Mouse (Mus musculus): ENCODE data around the gene Krt9. TPM values are rescaled to one million over a fixed set of nuclear protein-coding genes. Genes with fewer than 3 reads are reported as not detected.

Gene Krt9
- polyA plus RNA-seq, 1 experiment: 0.04 TPM

GRCm38 (mm10) chr11:100148615-100149330 lies 44.3 kb downstream of the Krt9 start, which contains the start of gene Krt19:
Gene Krt19 (minus strand): TSS chr11:100148665.
- no peak for DNase-seq (ENCODE audit: low read depth)

- DNase-seq (ENCODE audit: low read depth): no peak
Measured at GRCm38 (mm10) chr11:100147566-100148353, 45.3 kb downstream of the Krt9 start.

DNA sequence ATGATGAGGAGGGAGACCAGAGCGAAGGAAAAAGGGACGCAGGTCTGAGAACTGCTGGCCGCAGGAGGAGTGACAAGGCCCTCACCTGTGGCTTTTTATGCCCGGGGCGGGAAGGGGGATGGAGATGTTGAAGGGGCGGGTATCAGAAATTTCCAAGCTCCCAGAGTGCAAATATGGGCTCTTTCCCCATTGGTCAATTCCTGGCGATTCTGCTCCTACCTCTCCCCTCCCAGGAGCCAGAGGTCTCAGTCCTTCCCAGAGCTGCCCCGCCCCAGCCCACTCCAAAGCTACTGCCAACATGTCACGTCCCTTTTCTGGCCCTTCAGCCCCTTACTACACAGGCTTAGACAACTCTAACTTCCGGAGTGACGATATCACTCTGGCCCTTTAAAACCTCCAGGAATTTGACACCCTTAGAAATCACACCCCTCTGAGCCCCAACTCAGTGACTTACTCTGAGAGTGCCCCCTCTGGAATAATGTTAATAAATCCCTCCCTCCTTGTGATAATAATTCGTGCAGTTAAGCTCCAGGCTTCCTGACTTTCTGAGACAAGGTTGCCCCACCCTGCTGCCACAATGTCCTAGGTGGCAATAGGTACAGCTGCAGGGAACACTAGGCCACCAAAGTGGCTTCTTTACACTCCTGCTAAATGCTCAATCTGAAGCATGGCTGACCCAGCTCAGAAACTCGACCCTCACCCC lies 47.0 kb downstream of the Krt9 start:
- DNase-seq (ENCODE audit: low read depth): no peak

DNA sequence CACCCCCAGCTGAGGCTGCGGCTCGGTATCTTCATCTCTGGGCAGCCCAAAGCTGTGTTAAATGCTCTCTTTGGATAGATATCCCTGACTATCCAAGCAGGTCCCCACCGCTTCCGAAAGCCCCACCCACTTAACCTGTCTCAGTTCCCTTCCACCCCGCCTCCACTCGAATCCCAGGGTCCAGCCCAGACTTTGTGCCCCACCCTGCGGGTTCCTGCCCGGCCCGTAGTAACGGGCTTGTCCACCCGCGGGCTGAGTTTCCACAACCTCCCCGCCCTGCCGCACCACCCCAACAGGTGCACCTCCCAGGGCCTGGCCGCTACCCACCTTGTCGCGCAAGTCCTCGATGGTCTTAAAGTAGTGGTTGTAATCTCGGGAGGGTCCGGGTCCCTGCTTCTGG lies 47.9 kb downstream of the Krt9 start:
- DNase-seq (ENCODE audit: low read depth): no peak

- no peak for DNase-seq (ENCODE audit: low read depth)
Measured at GRCm38 (mm10) chr11:100140966-100141365, 52.1 kb downstream of the Krt9 start.

GRCm38 (mm10) chr11:100139391-100139790 lies 53.7 kb downstream of the Krt9 start:
- no peak for DNase-seq (ENCODE audit: low read depth)

DNA sequence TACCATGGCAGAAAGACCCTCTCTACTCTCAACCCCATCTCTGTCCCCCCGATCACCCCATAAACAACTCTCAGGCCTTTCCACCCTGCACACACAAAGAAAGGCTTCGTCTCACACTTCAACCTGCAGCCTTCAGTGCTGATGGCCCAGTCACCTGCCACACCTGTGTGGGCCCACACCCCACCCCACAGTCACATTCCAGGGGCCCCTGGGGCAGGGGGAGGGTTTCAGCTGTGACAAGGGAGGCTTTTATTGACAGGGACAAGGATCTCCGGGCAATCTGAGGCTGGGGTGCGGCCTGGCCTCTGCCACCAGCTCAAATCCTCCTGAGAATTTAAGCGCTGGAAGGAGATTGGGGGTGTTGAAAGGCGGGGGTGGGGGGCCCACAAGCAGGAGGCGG lies 54.2 kb downstream of the Krt9 start:
- no peak for DNase-seq (ENCODE audit: low read depth)

GRCm38 (mm10) chr11:100137693-100138092 lies 55.4 kb downstream of the Krt9 start:
- DNase-seq (ENCODE audit: low read depth): no peak

Other genes starting within 250 kb of the Krt9 start
- gene Krtap9-5, start 244.8 kb downstream of the Krt9 start, polyA plus RNA-seq (2012; rRNA removed): not detected in 2 replicates
- gene Krtap29-1, start 214.2 kb downstream of the Krt9 start, polyA plus RNA-seq (2012; rRNA removed): not detected in 2 replicates
- gene Krtap16-1, start 206.6 kb downstream of the Krt9 start, polyA plus RNA-seq (2012; rRNA removed): not detected in 2 replicates
- gene Krtap17-1, start 199.3 kb downstream of the Krt9 start, polyA plus RNA-seq (2012; rRNA removed): not detected in 2 replicates
- gene Krt33a, start 177.0 kb downstream of the Krt9 start, polyA plus RNA-seq (2012; rRNA removed): 0.09 TPM in 1 of 2 replicates, not detected in the other
- not detected in 2 replicates for gene Krt33b, start 163.4 kb downstream of the Krt9 start, polyA plus RNA-seq (2012; rRNA removed)
- not detected in 2 replicates for gene Krt34, start 151.7 kb downstream of the Krt9 start, polyA plus RNA-seq (2012; rRNA removed)
- gene Krt31, start 142.7 kb downstream of the Krt9 start, polyA plus RNA-seq (2012; rRNA removed): 0.16 and 0.19 TPM in 2 replicates
- gene Krt32, start 105.0 kb downstream of the Krt9 start, polyA plus RNA-seq (2012; rRNA removed): 0.71 and 3.7 TPM in 2 replicates
- 0.13 and 0.35 TPM in 2 replicates for gene Krt35, start 97.0 kb downstream of the Krt9 start, polyA plus RNA-seq (2012; rRNA removed)
- gene Krt36, start 87.6 kb downstream of the Krt9 start, polyA plus RNA-seq (2012; rRNA removed): 0.63 and 1.0 TPM in 2 replicates
- not detected in 2 replicates for gene Krt13, start 71.7 kb downstream of the Krt9 start, polyA plus RNA-seq (2012; rRNA removed)
- gene Krt15, start 57.3 kb downstream of the Krt9 start, polyA plus RNA-seq (2012; rRNA removed): 22.6 and 22.7 TPM in 2 replicates
- 181 and 213 TPM in 2 replicates for gene Krt19, start 44.6 kb downstream of the Krt9 start, polyA plus RNA-seq (2012; rRNA removed)
- gene Krt14, start 14.3 kb upstream of the Krt9 start, polyA plus RNA-seq (2012; rRNA removed): 40.0 and 42.3 TPM in 2 replicates
- not detected in 2 replicates for gene Krt16, start 55.7 kb upstream of the Krt9 start, polyA plus RNA-seq (2012; rRNA removed)
- gene Krt17, start 67.8 kb upstream of the Krt9 start, polyA plus RNA-seq (2012; rRNA removed): 2.4 and 2.9 TPM in 2 replicates
- gene Krt42, start 76.6 kb upstream of the Krt9 start, polyA plus RNA-seq (2012; rRNA removed): not detected in 2 replicates
- gene Eif1, start 126.6 kb upstream of the Krt9 start, polyA plus RNA-seq (2012; rRNA removed): 113 and 130 TPM in 2 replicates
- not detected in 2 replicates for gene Gast, start 141.2 kb upstream of the Krt9 start, polyA plus RNA-seq (2012; rRNA removed)
- gene Hap1, start 162.9 kb upstream of the Krt9 start, polyA plus RNA-seq (2012; rRNA removed): 27.5 and 36.4 TPM in 2 replicates
- gene Jup, start 204.5 kb upstream of the Krt9 start, polyA plus RNA-seq (2012; rRNA removed): 213 and 239 TPM in 2 replicates
- 35.4 and 45.1 TPM in 2 replicates for gene P3h4, start 221.6 kb upstream of the Krt9 start, polyA plus RNA-seq (2012; rRNA removed)
- gene Fkbp10, start 222.5 kb upstream of the Krt9 start, polyA plus RNA-seq (2012; rRNA removed): 33.1 and 34.4 TPM in 2 replicates
- gene Nt5c3b, start 248.6 kb upstream of the Krt9 start, polyA plus RNA-seq (2012; rRNA removed): 31.1 and 45.5 TPM in 2 replicates
- gene Klhl10, start 248.7 kb upstream of the Krt9 start, polyA plus RNA-seq (2012; rRNA removed): 2.8 and 3.0 TPM in 2 replicates

All from gonadal fat pad, adult 2 months (tissue).